Mouse (Mus musculus) neural tube, embryonic 15.5 days (tissue): ENCODE measurements around the gene Gm10639. TPM values are rescaled to one million over a fixed set of nuclear protein-coding genes. Genes with fewer than 3 reads are reported as not detected.
"Not testable (repeated sequence)": the region's sequence is repeated elsewhere in the genome, so short reads cannot be mapped to it uniquely, and the experiment has no call there.

Experiments used
- ATAC-seq: fragments of 200-750 bp; cut with Nextera tagmentation; 2 replicates; pipeline ENCODE4 v1.8.0; 2017; ENCODE audit warnings: mild to moderate bottlenecking, moderate TSS enrichment, moderate library complexity; ENCODE audit not compliant: low FRiP score
- H3K27ac ChIP-seq: fragments of 300-500 bp; sonication (generic); replicated peaks from 2 replicates; pipeline ENCODE4 v1.5.1; 2015; ENCODE audit warnings: mild to moderate bottlenecking, inconsistent platforms
- H3K27me3 ChIP-seq: fragments of 300-500 bp; sonication (generic); replicated peaks from 2 replicates; pipeline ENCODE4 v1.6.1; 2015; ENCODE audit warnings: inconsistent platforms
- H3K36me3 ChIP-seq: fragments of 300-500 bp; sonication (generic); 2 replicates; pipeline ENCODE4 v1.6.1; 2015; ENCODE audit warnings: inconsistent platforms
- H3K4me1 ChIP-seq: fragments of 300-500 bp; sonication (generic); 2 replicates; pipeline ENCODE4 v1.6.1; 2015; ENCODE audit warnings: inconsistent platforms
- H3K4me2 ChIP-seq: fragments of 300-500 bp; sonication (generic); 2 replicates; pipeline ENCODE4 v1.6.1; 2015; ENCODE audit warnings: inconsistent platforms, mild to moderate bottlenecking, moderate library complexity
- H3K4me3 ChIP-seq: fragments of 300-500 bp; sonication (generic); replicated peaks from 2 replicates; pipeline ENCODE4 v1.5.1; 2015; ENCODE audit warnings: mild to moderate bottlenecking, inconsistent platforms
- H3K9ac ChIP-seq: fragments of 300-500 bp; sonication (generic); replicated peaks from 2 replicates; pipeline ENCODE4 v1.6.1; 2015; ENCODE audit warnings: mild to moderate bottlenecking, inconsistent platforms
- H3K9me3 ChIP-seq: fragments of 300-500 bp; sonication (generic); replicated peaks from 2 replicates; pipeline ENCODE4 v1.6.1; 2016; ENCODE audit warnings: inconsistent platforms
- WGBS: fragments of 180-500 bp; shearing (Covaris S2); methylation state at CpG from one replicate; pipeline ENCODE4 v1.1.7; 2015; ENCODE audit warnings: mixed read lengths; 5-methylcytosine and 5-hydroxymethylcytosine counted together
- polyA plus RNA-seq: library from polyadenylated mRNA; unstranded; fragments of >200 nt; fragmentation: Nextera tagmentation; extraction: Ambion mirVana; gene quantifications from 2 replicates; pipeline ENCODE4 v1.2.1, GENCODE M21; 2015

Gm10639 gene
- polyA plus RNA-seq, 1 experiment from 2014 or later, result not detected

- not testable (repeated sequence) for H3K4me3 ChIP-seq, H3K36me3 ChIP-seq, H3K9me3 ChIP-seq, H3K27ac ChIP-seq, H3K4me2 ChIP-seq, H3K4me1 ChIP-seq, H3K9ac ChIP-seq, ATAC-seq, H3K27me3 ChIP-seq
- 76% methylated on average over 1 of the region's 1 CpGs for WGBS
These were observed 9.4 kb downstream of the Gm10639 start for GRCm38 (mm10) chr9:78299143-78299542.

- not testable (repeated sequence) for H3K4me2 ChIP-seq, H3K9me3 ChIP-seq, H3K36me3 ChIP-seq, ATAC-seq, H3K9ac ChIP-seq, H3K4me3 ChIP-seq, H3K4me1 ChIP-seq, H3K27me3 ChIP-seq, H3K27ac ChIP-seq
- 88% methylated on average over 3 of the region's 3 CpGs for WGBS
These were observed 18.4 kb downstream of the Gm10639 start for GRCm38 (mm10) chr9:78308122-78308521.

GRCm38 (mm10) chr9:78314696-78315095 lies 25.0 kb downstream of the Gm10639 start, which contains the start of gene Omt2a:
Omt2a (minus strand) TSS chr9:78314796.
- no peak within 1 kb of the TSS for H3K4me3 ChIP-seq
- H3K27ac ChIP-seq, result no peak within 1 kb of the TSS
- no peak for ATAC-seq

GRCm38 (mm10) chr9:78319499-78319898 lies 29.8 kb downstream of the Gm10639 start:
- Histone ChIP-seq H3K4me1 (no peaks in the 10 kb centered on the region), H3K27ac (no peak overlapping the region), H3K4me3 (no peak overlapping the region), H3K4me2 (no peak overlapping the region), H3K36me3 (no peaks in the 10 kb centered on the region), H3K27me3 (no peaks in the 10 kb centered on the region), H3K9ac (no peak overlapping the region), H3K9me3 (no peaks in the 10 kb centered on the region)
- 32% methylated on average over 1 of the region's 1 CpGs for WGBS
- ATAC-seq, result no peak

More at GRCm38 (mm10) chr9:78314696-78315095, 25.0 kb downstream of the Gm10639 start, which contains the start of gene Omt2a:
- WGBS, result 93% methylated on average over 2 of the region's 2 CpGs
- Histone ChIP-seq H3K9me3 (no peaks in the 10 kb centered on the region), H3K27me3 (no peaks in the 10 kb centered on the region), H3K4me1 (no peaks in the 10 kb centered on the region), H3K4me2 (no peak within 1 kb of the TSS), H3K9ac (no peak within 1 kb of the TSS), H3K36me3 (no peaks in the 10 kb centered on the region)

- H3K9ac ChIP-seq, H3K27me3 ChIP-seq, H3K36me3 ChIP-seq, H3K4me1 ChIP-seq, H3K4me3 ChIP-seq, H3K4me2 ChIP-seq, H3K27ac ChIP-seq, H3K9me3 ChIP-seq, ATAC-seq: not testable (repeated sequence)
- 100% methylated on average over 1 of the region's 1 CpGs for WGBS
These were observed 37.6 kb downstream of the Gm10639 start, which contains the start of gene Omt2b for GRCm38 (mm10) chr9:78327289-78327688. Omt2b (plus strand) TSS chr9:78327589.

- not testable (repeated sequence) for H3K9me3 ChIP-seq, H3K27ac ChIP-seq, ATAC-seq, H3K27me3 ChIP-seq, H3K4me1 ChIP-seq, H3K4me2 ChIP-seq, H3K9ac ChIP-seq, H3K36me3 ChIP-seq, H3K4me3 ChIP-seq
These were observed 47.3 kb downstream of the Gm10639 start for GRCm38 (mm10) chr9:78337050-78337449.

GRCm38 (mm10) chr9:78340324-78340723 lies 50.6 kb downstream of the Gm10639 start:
- not testable (repeated sequence) for H3K27ac ChIP-seq, ATAC-seq, H3K4me1 ChIP-seq, H3K4me3 ChIP-seq, H3K36me3 ChIP-seq, H3K9me3 ChIP-seq, H3K9ac ChIP-seq, H3K27me3 ChIP-seq
- 11% methylated on average over 8 of the region's 8 CpGs for WGBS
- H3K4me2 ChIP-seq, result peak overlapping the region; percentile 38

GRCm38 (mm10) chr9:78342494-78342893 lies 52.8 kb downstream of the Gm10639 start:
- H3K4me1 ChIP-seq, H3K4me3 ChIP-seq, H3K4me2 ChIP-seq, H3K9me3 ChIP-seq, H3K27ac ChIP-seq, ATAC-seq, H3K36me3 ChIP-seq, H3K27me3 ChIP-seq, H3K9ac ChIP-seq: not testable (repeated sequence)
- 91% methylated on average over 4 of the region's 4 CpGs for WGBS

- not testable (repeated sequence) for H3K4me1 ChIP-seq, H3K4me2 ChIP-seq, H3K36me3 ChIP-seq, H3K27me3 ChIP-seq, ATAC-seq, H3K4me3 ChIP-seq, H3K27ac ChIP-seq, H3K9me3 ChIP-seq, H3K9ac ChIP-seq
- 90% methylated on average over 9 of the region's 9 CpGs for WGBS
These were observed 53.3 kb downstream of the Gm10639 start for GRCm38 (mm10) chr9:78343055-78343454.

GRCm38 (mm10) chr9:78345235-78345634 lies 55.5 kb downstream of the Gm10639 start:
- H3K9me3 ChIP-seq, ATAC-seq, H3K36me3 ChIP-seq, H3K9ac ChIP-seq, H3K4me3 ChIP-seq, H3K4me2 ChIP-seq, H3K27me3 ChIP-seq, H3K27ac ChIP-seq, H3K4me1 ChIP-seq: not testable (repeated sequence)
- WGBS, result 57% methylated on average over 4 of the region's 4 CpGs

- Histone ChIP-seq H3K9ac (no peak overlapping the region), H3K4me2 (no peak overlapping the region), H3K4me3 (no peak overlapping the region), H3K27ac (no peak overlapping the region), H3K36me3 (no peaks in the 10 kb centered on the region), H3K9me3 (no peaks in the 10 kb centered on the region), H3K4me1 (no peaks in the 10 kb centered on the region), H3K27me3 (no peaks in the 10 kb centered on the region)
- ATAC-seq, result no peak
- WGBS, result 79% methylated on average over 3 of the region's 3 CpGs
These were observed 57.3 kb downstream of the Gm10639 start for GRCm38 (mm10) chr9:78347004-78347403.

GRCm38 (mm10) chr9:78348206-78349004 lies 58.7 kb downstream of the Gm10639 start:
- not testable (repeated sequence) for H3K9me3 ChIP-seq, H3K4me1 ChIP-seq, H3K36me3 ChIP-seq, H3K27me3 ChIP-seq, H3K4me2 ChIP-seq, H3K4me3 ChIP-seq, H3K9ac ChIP-seq, ATAC-seq, H3K27ac ChIP-seq
- WGBS, result 70% methylated on average over 6 of the region's 6 CpGs
